Mouse (Mus musculus) E14TG2a.4 (cell line): Measurements from ENCODE around the gene Efna5.

Experiments used
- CTCF ChIP-seq: conservative IDR thresholded peaks from 2 replicates; pipeline ENCODE4 v1.5.1; 2014; ENCODE audit warnings: low read length
- NANOG ChIP-seq: IDR thresholded peaks from 2 replicates; pipeline ENCODE4 v1.6.1; 2014; ENCODE audit warnings: borderline replicate concordance, low read length, mixed read lengths
- POU5F1 ChIP-seq: IDR thresholded peaks from 2 replicates; pipeline ENCODE4 v1.6.1; 2014; ENCODE audit warnings: low read length, borderline replicate concordance

DNA sequence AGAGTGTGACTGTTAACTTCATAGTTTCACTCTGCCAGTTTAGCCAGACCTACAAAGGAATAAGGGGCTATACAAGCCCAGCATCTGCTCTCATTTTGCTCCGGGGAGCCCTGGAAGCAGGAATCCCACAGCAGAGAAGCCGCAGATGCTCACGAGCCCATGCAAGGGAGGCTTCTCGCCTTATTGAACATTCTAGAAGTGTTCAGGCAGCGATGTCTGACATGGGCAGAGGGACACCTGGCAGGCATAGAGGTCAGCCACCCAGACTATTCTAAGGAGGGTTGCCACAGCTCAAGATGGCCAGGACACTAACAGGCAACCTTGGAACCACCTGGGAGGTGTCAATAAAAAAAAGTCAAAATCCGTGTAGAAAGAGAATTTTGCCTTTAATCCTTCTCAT is 214.4 kb downstream of the Efna5 start:
- TF ChIP-seq CTCF (no peak), NANOG (no peak), POU5F1 (no peak)
